Mouse (Mus musculus): Measurements from ENCODE around the gene Inka2. TPM values are rescaled to one million over a fixed set of nuclear protein-coding genes. Genes with fewer than 3 reads are reported as not detected.
A peak's percentile ranks its signal among the peaks of the same experiment; 100 is the strongest.

Inka2 gene
- polyA plus RNA-seq (2014; fragmentation: Nextera tagmentation; extraction: Ambion mirVana) = 0.33 and 0.51 TPM in 2 replicates

DNA sequence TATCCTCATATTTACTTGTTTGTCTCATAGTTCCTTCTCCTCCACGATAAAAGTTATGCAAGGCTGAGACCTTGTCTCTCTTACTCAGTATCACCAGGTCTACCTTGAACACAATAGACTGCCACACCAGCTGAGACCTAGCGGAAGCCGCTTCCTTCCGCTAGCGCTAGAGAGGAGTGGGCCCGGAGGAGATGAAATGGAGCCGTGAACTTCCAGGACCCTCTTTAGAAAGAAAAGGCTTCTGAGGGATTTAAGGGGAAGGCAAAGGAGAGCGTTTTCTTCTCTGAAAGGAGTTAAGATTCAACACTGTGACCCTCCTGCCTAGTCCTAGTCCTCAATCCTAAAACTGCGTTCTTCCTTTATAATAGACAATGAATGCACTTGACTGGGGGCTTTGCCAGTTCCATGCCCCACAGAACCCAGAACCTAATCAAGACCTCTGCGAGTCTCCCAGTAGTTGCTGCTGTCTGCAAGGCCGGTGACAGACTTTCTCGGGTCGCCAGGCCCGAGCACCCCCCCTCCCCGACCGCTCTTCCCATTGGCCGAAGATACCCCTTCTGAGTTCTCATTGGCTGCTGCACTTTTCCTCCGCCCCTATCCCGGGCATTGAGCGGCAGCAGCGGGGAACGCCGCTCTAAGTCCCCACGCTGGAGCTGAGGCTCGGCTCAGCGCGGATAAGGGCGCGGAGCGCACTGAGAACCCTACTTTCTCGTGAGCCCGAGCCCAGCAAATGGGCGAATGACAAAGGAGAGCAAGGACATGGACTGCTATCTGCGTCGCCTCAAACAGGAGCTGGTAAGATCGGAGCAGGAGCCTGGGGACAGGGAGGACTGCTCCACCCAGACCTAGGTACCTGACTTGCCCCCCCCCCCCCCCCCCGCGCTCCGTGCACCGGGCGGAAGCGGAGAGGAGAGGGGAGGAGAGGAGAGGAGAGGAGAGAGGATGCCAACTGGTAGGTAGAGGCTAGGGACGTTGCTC is at the start of gene Inka2:
Inka2 (plus strand) TSS at position 569 of the 978 bp plus-strand sequence.
- ATAC-seq (ENCODE audit: insufficient number of reproducible peaks, low FRiP score, low TSS enrichment, low read depth) = peak; percentile 95
- H3K4me2 ChIP-seq (ENCODE audit: low read depth, severe bottlenecking) = peak within 1 kb of the TSS; percentile 100
- H3K9ac ChIP-seq (ENCODE audit: low read length) = peak within 1 kb of the TSS; percentile 67
- WGBS = 4% methylated on average over 38 of the region's 43 CpGs
- H3K4me3 ChIP-seq (ENCODE audit: low read depth, low read length) = peak within 1 kb of the TSS; percentile 49
- H3K9me3 ChIP-seq (ENCODE audit: control insufficient read depth, low read length) = no peaks in the 10 kb centered on the region
- DNase-seq (ENCODE audit: low spot score) = peak; percentile 83
- H3K4me1 ChIP-seq (ENCODE audit: control insufficient read depth, insufficient read depth, low read length) = 0 out of 2 replicates have a peak, but pooled peaks cover 6% of the 10 kb centered on the region
- H3K36me3 ChIP-seq (ENCODE audit: control insufficient read depth, insufficient read depth, low read length) = no peaks in the 10 kb centered on the region
- H3K27me3 ChIP-seq (ENCODE audit: control insufficient read depth, insufficient read depth, low read length) = peaks cover 23% of the 10 kb centered on the region
- H3K27ac ChIP-seq (replicated peaks; ENCODE audit: low read depth, low read length) = no peak within 1 kb of the TSS

DNA sequence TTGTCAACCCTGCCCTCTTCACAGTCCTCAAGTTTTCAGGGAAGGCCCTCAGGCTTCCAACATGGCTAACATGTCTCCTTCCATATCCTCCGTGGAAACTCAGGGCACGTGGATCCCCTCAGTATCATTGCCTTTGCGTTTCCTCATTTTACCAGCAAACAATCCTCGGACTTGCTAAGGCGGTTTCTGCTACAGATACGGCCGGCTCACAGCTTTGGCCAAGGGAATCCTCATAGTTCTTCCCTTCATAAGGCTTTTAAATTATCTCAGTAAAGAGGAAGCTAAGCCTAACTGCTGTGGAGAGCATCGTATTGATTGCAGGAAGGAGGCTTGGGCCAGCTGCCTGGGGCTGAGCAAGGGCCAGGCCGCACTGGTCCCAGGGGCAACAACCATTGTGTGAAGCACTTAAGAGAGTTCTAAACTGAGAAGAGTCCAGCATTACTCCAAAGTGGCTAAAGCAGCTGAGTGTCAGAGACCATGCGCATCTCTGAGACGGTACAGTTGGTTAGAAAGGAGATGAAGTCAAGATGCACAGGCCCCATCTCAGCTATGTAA is 49.3 kb upstream of the Inka2 start:
- Histone ChIP-seq H3K27ac (replicated peaks; ENCODE audit: low read depth, low read length) (no peak overlapping the region), H3K27me3 (ENCODE audit: control insufficient read depth, insufficient read depth, low read length) (no peaks in the 10 kb centered on the region), H3K36me3 (ENCODE audit: control insufficient read depth, insufficient read depth, low read length) (no peaks in the 10 kb centered on the region), H3K4me2 (ENCODE audit: low read depth, severe bottlenecking) (no peak overlapping the region), H3K4me3 (ENCODE audit: low read depth, low read length) (no peak overlapping the region), H3K4me1 (ENCODE audit: control insufficient read depth, insufficient read depth, low read length) (no peaks in the 10 kb centered on the region), H3K9ac (ENCODE audit: low read length) (no peak overlapping the region), H3K9me3 (ENCODE audit: control insufficient read depth, low read length) (no peaks in the 10 kb centered on the region)
- no peak for ATAC-seq (ENCODE audit: insufficient number of reproducible peaks, low FRiP score, low TSS enrichment, low read depth)
- DNase-seq (ENCODE audit: low spot score) = no peak
- WGBS = 92% methylated on average over 11 of the region's 11 CpGs

DNA sequence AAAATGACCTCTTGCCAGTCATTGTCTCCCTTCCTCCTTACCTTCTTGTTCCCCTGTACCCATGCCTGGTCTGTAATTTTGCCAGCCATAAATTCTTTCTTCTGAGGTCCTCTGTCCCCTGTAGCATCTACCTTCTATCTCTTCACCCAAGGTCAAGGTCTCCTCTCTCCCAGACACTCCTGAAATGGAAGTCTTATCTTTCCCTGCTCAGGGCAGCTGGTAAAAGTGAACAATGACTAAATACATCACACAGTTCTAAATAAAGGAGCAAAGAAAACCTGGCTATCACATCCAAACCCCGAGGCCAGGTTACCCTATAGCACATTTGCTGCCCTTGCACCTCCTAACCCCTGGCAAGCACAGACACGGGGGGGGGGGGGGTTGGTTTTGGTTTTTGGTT is 43.9 kb upstream of the Inka2 start:
- H3K9me3 ChIP-seq (ENCODE audit: control insufficient read depth, low read length) = no peaks in the 10 kb centered on the region
- no peak overlapping the region for H3K9ac ChIP-seq (ENCODE audit: low read length)
- DNase-seq (ENCODE audit: low spot score) = no peak
- H3K4me2 ChIP-seq (ENCODE audit: low read depth, severe bottlenecking) = no peak overlapping the region
- WGBS = 74% methylated on average over 2 of the region's 2 CpGs
- no peak overlapping the region for H3K27ac ChIP-seq (replicated peaks; ENCODE audit: low read depth, low read length)
- ATAC-seq (ENCODE audit: insufficient number of reproducible peaks, low FRiP score, low TSS enrichment, low read depth) = no peak
- H3K4me3 ChIP-seq (ENCODE audit: low read depth, low read length) = no peak overlapping the region
- no peaks in the 10 kb centered on the region for H3K27me3 ChIP-seq (ENCODE audit: control insufficient read depth, insufficient read depth, low read length)
- no peaks in the 10 kb centered on the region for H3K4me1 ChIP-seq (ENCODE audit: control insufficient read depth, insufficient read depth, low read length)
- H3K36me3 ChIP-seq (ENCODE audit: control insufficient read depth, insufficient read depth, low read length) = no peaks in the 10 kb centered on the region

DNA sequence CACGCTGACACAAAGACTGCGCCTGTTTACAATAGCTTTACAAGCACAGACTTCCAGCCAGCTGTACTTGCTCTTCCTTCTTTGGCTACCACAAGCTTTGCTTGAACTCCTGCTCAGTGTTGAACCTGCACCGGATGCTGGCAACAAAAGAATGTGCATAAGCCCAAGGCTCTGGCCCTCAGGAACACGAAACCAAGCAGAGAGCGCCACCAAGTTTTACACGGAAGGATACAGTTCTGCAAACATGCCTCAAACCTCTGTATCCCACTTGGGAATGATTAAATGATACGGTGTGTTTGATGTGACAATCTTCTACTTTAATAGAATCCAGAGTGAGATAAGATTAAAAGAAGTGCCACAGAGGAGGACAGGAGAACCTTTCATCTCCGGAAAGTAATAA is 41.4 kb upstream of the Inka2 start:
- no peak overlapping the region for H3K27ac ChIP-seq (replicated peaks; ENCODE audit: low read depth, low read length)
- ATAC-seq (ENCODE audit: insufficient number of reproducible peaks, low FRiP score, low TSS enrichment, low read depth) = no peak
- DNase-seq (ENCODE audit: low spot score) = no peak
- WGBS = 72% methylated on average over 8 of the region's 8 CpGs
- H3K36me3 ChIP-seq (ENCODE audit: control insufficient read depth, insufficient read depth, low read length) = no peaks in the 10 kb centered on the region
- no peaks in the 10 kb centered on the region for H3K9me3 ChIP-seq (ENCODE audit: control insufficient read depth, low read length)
- no peak overlapping the region for H3K4me2 ChIP-seq (ENCODE audit: low read depth, severe bottlenecking)
- H3K4me3 ChIP-seq (ENCODE audit: low read depth, low read length) = no peak overlapping the region
- H3K9ac ChIP-seq (ENCODE audit: low read length) = no peak overlapping the region
- H3K27me3 ChIP-seq (ENCODE audit: control insufficient read depth, insufficient read depth, low read length) = no peaks in the 10 kb centered on the region
- no peaks in the 10 kb centered on the region for H3K4me1 ChIP-seq (ENCODE audit: control insufficient read depth, insufficient read depth, low read length)

DNA sequence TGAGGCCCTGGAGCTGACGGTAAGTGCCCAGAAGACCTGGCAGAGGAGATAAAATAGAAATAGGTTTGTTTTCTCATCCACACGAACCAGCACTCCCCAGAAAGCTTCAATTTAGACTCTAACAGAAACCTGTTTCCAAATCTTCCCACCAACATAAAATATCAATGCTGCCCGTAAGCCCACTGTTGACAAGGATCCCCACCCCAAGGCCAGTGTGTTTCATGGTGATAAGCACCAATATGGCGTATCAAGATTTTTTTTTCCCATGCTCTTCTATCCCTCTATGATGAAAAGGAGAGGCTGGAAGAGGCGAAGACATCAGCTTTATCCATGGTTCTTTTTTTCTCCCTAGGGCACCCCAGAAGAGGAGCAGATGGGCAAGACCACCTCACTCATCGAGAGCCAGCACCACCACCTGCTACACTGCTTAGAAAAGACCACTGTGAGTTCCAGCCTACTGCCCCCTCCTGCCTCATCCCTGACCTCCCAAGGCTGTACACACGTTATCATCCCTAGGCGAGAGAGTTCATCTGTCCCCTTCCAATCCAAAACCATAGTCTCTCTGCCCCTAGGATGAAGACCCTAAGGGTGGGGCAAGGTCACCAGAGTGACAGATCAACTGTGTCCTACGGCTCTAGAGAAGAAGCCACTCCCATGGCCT is 39.2 kb upstream of the Inka2 start:
- WGBS = 83% methylated on average over 9 of the region's 9 CpGs
- Histone ChIP-seq H3K9ac (ENCODE audit: low read length) (no peak overlapping the region), H3K4me2 (ENCODE audit: low read depth, severe bottlenecking) (no peak overlapping the region), H3K27ac (replicated peaks; ENCODE audit: low read depth, low read length) (no peak overlapping the region), H3K4me3 (ENCODE audit: low read depth, low read length) (no peak overlapping the region), H3K27me3 (ENCODE audit: control insufficient read depth, insufficient read depth, low read length) (no peaks in the 10 kb centered on the region), H3K9me3 (ENCODE audit: control insufficient read depth, low read length) (no peaks in the 10 kb centered on the region), H3K4me1 (ENCODE audit: control insufficient read depth, insufficient read depth, low read length) (no peaks in the 10 kb centered on the region), H3K36me3 (ENCODE audit: control insufficient read depth, insufficient read depth, low read length) (no peaks in the 10 kb centered on the region)
- no peak for DNase-seq (ENCODE audit: low spot score)
- no peak for ATAC-seq (ENCODE audit: insufficient number of reproducible peaks, low FRiP score, low TSS enrichment, low read depth)

DNA sequence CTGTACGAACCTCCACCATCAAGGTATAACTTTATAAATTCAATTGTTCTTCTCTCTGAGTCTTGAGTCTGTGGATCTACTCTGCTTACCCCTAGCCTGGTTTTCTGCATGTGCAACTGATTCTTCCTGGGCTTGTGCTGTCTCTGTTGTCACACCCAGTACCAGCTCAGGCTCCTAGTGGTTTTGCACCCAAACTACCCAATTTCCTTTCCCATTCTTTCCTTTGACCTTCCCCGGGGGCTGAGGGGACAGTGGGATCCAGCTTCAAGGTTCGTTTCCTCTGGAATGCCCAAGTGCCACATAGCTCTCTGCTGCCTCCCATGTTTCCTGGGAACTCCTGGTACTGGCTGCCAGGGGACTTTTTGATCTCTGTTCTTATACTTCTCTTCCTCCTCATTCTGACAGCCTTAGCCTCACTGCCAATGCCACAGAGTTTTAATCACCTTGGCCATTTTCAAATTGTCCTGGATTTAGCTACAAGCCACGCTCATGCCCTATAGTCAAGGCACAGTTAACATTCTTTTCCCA is 37.3 kb upstream of the Inka2 start:
- no peak overlapping the region for H3K4me2 ChIP-seq (ENCODE audit: low read depth, severe bottlenecking)
- DNase-seq (ENCODE audit: low spot score) (no peak), ATAC-seq (ENCODE audit: insufficient number of reproducible peaks, low FRiP score, low TSS enrichment, low read depth) (no peak)
- H3K36me3 ChIP-seq (ENCODE audit: control insufficient read depth, insufficient read depth, low read length) = no peaks in the 10 kb centered on the region
- H3K4me3 ChIP-seq (ENCODE audit: low read depth, low read length) = no peak overlapping the region
- no peak overlapping the region for H3K27ac ChIP-seq (replicated peaks; ENCODE audit: low read depth, low read length)
- H3K4me1 ChIP-seq (ENCODE audit: control insufficient read depth, insufficient read depth, low read length) = no peaks in the 10 kb centered on the region
- H3K27me3 ChIP-seq (ENCODE audit: control insufficient read depth, insufficient read depth, low read length) = no peaks in the 10 kb centered on the region
- 62% methylated on average over 4 of the region's 4 CpGs for WGBS
- H3K9ac ChIP-seq (ENCODE audit: low read length) = no peak overlapping the region
- no peaks in the 10 kb centered on the region for H3K9me3 ChIP-seq (ENCODE audit: control insufficient read depth, low read length)

DNA sequence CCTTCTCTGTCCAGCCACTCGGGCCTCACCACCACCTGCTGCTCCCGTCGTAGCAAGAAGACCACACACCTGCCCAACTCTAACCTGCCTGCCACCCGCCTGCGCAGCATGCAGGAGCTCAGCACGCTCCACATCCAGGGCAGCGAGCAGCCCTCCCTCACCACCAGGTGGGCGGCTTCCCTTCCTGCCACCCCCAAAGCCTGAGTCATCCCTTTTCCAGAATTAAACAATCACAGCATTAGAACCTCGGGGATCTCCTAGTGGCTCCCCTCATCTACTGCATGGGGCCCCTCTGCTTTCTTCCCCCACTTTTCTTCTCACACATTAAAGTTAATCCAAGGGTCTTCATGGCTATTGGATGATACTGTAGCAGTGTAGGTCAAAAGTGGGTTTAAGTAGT is 36.2 kb upstream of the Inka2 start:
- no peak overlapping the region for H3K4me2 ChIP-seq (ENCODE audit: low read depth, severe bottlenecking)
- H3K27me3 ChIP-seq (ENCODE audit: control insufficient read depth, insufficient read depth, low read length) = no peaks in the 10 kb centered on the region
- H3K27ac ChIP-seq (replicated peaks; ENCODE audit: low read depth, low read length) = no peak overlapping the region
- ATAC-seq (ENCODE audit: insufficient number of reproducible peaks, low FRiP score, low TSS enrichment, low read depth) (no peak), DNase-seq (ENCODE audit: low spot score) (no peak)
- WGBS = 46% methylated on average over 9 of the region's 9 CpGs
- no peak overlapping the region for H3K4me3 ChIP-seq (ENCODE audit: low read depth, low read length)
- H3K9me3 ChIP-seq (ENCODE audit: control insufficient read depth, low read length) = no peaks in the 10 kb centered on the region
- no peaks in the 10 kb centered on the region for H3K4me1 ChIP-seq (ENCODE audit: control insufficient read depth, insufficient read depth, low read length)
- H3K36me3 ChIP-seq (ENCODE audit: control insufficient read depth, insufficient read depth, low read length) = no peaks in the 10 kb centered on the region
- no peak overlapping the region for H3K9ac ChIP-seq (ENCODE audit: low read length)

DNA sequence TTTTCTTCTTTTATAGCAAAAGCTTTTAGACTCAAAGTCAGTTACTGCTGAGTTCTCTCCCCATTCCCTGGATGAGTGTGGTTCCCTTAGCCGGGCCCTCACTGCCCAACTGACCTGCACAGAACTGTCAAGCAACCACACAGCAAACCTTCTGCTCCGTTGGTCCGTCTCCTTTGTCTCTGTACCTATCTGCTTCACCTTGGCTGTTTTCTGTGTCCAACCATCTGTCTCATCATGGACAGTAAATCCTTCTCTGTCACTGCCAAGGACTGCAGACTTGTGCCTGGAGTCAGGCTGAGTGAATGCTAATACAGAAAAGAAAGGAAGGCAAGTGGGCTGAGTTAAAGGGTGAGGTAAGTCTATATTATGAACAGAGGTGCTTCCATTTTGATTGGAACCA is 34.6 kb upstream of the Inka2 start:
- 86% methylated on average over 3 of the region's 3 CpGs for WGBS

More for the DNA sequence above, 34.6 kb upstream of the Inka2 start:
- Histone ChIP-seq H3K27me3 (ENCODE audit: control insufficient read depth, insufficient read depth, low read length) (no peaks in the 10 kb centered on the region), H3K27ac (replicated peaks; ENCODE audit: low read depth, low read length) (no peak overlapping the region), H3K36me3 (ENCODE audit: control insufficient read depth, insufficient read depth, low read length) (no peaks in the 10 kb centered on the region), H3K4me1 (ENCODE audit: control insufficient read depth, insufficient read depth, low read length) (no peaks in the 10 kb centered on the region), H3K4me2 (ENCODE audit: low read depth, severe bottlenecking) (no peak overlapping the region), H3K9ac (ENCODE audit: low read length) (no peak overlapping the region), H3K9me3 (ENCODE audit: control insufficient read depth, low read length) (no peaks in the 10 kb centered on the region), H3K4me3 (ENCODE audit: low read depth, low read length) (no peak overlapping the region)
- DNase-seq (ENCODE audit: low spot score) (no peak), ATAC-seq (ENCODE audit: insufficient number of reproducible peaks, low FRiP score, low TSS enrichment, low read depth) (no peak)
